Mouse (Mus musculus): ENCODE data around the gene Aoc1. TPM values are rescaled to one million over a fixed set of nuclear protein-coding genes. Genes with fewer than 3 reads are reported as not detected.

Aoc1 gene
- polyA plus RNA-seq, 1 experiment: 894 TPM

DNA sequence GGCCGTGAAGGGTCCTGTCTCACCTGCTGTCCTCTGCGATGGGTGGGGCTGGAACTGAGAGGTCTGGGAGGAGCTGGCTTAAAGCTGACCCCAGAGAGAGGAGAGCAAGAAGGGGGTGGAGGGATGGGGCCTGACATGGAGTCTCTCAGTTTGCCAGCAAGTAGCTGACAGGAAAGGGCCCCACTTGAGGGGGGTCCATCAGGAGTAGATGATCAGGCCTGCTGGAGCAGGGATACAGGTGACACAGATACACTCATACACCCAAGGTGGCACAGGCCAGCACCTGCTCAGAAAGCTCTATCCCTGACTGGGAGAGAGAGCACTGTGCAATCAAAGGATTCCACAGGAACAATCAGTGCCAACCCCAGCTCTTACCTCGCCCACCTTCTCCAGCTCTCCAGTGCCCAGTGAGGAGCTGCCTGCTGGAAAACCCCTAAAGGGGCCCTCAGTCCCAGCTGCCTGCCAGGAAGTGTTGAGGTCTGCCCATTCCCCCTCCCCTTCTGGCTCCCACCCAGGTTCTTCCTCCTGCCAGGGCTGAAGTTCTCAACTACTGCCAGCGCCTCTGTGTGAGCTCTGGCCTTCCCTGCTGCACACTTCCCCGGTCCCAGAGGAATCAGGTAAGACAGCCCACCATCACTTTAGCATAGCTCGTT, 31.6 kb upstream of the Aoc1 start, which contains the start of gene Tmem176b:
TSS of gene Tmem176b (minus strand) at position 524 of the 653 bp plus-strand sequence.
- TF ChIP-seq POLR2A (IDR thresholded peaks at IDR 0.05; ENCODE audit: low read depth, low read length) (peak; percentile 53), CTCF (IDR thresholded peaks at IDR 0.05; ENCODE audit: extremely low read depth, insufficient read length, insufficient replicate concordance, low read depth, low read length) (no peak)
- peak within 1 kb of the TSS; percentile 63 for H3K4me3 ChIP-seq (ENCODE audit: low read depth, low read length)
- 2% methylated on average over 6 of the region's 6 CpGs for WGBS
- H3K4me1 ChIP-seq (ENCODE audit: control insufficient read depth, insufficient read depth, insufficient read length, low read length): no peaks in the 10 kb centered on the region; the same call in 1 of the 2 replicates
- H3K27ac ChIP-seq (ENCODE audit: insufficient read depth, low read depth, low read length): peak within 1 kb of the TSS; percentile 96
- H3K27me3 ChIP-seq (ENCODE audit: control insufficient read depth, insufficient read depth, low read length): no peaks in the 10 kb centered on the region
- H3K36me3 ChIP-seq (ENCODE audit: control insufficient read depth, insufficient read depth, low read length): peaks cover 30% of the 10 kb centered on the region

DNA sequence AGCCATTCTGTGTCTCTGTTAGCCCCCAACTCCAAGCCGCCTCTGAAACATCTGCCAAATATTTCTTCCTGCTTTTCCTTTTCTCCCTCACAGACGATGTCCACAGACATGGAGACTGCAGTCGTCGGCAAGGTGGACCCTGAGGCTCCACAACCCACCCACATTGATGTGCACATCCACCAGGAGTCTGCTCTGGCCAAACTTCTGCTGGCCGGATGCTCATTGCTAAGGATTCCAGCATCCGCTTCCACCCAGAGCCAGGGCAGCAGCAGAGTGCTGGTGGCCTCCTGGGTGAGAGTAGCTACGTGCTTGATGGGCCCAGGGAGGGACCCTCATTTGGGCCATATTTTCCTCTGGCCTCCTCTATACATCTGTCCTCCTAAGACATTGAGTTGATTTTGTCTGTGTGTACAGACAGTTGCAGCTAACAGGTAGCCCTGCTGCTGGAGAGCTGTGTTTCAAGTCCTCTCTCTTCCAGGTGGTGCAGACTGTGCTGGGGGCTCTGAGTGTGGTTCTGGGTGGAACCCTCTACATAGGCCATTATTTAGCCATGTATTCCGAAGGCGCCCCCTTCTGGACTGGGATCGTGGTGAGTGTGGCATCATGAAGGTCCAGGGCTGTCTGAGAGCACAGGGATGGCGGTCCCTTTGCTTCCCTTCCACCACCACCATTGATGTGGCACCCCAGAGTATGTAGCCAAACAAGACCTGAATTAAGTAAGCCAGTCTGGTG, 30.4 kb upstream of the Aoc1 start:
- Histone ChIP-seq H3K4me3 (ENCODE audit: low read depth, low read length) (peak overlapping the region; percentile 63), H3K27me3 (ENCODE audit: control insufficient read depth, insufficient read depth, low read length) (no peaks in the 10 kb centered on the region), H3K4me1 (ENCODE audit: control insufficient read depth, insufficient read depth, insufficient read length, low read length) (no peaks in the 10 kb centered on the region; the same call in 1 of the 2 replicates), H3K27ac (ENCODE audit: insufficient read depth, low read depth, low read length) (peak overlapping the region; percentile 80), H3K36me3 (ENCODE audit: control insufficient read depth, insufficient read depth, low read length) (peaks cover 26% of the 10 kb centered on the region)
- TF ChIP-seq CTCF (IDR thresholded peaks at IDR 0.05; ENCODE audit: extremely low read depth, insufficient read length, insufficient replicate concordance, low read depth, low read length): peak; percentile 46; the same call in 1 of the 2 replicates
- TF ChIP-seq POLR2A (IDR thresholded peaks at IDR 0.05; ENCODE audit: low read depth, low read length): no peak
- 46% methylated on average over 11 of the region's 11 CpGs for WGBS

- H3K27ac ChIP-seq (ENCODE audit: insufficient read depth, low read depth, low read length): no peak overlapping the region
- H3K36me3 ChIP-seq (ENCODE audit: control insufficient read depth, insufficient read depth, low read length): peaks cover 18% of the 10 kb centered on the region
- TF ChIP-seq CTCF (IDR thresholded peaks at IDR 0.05; ENCODE audit: extremely low read depth, insufficient read length, insufficient replicate concordance, low read depth, low read length) (no peak), POLR2A (IDR thresholded peaks at IDR 0.05; ENCODE audit: low read depth, low read length) (no peak)
- 77% methylated on average over 4 of the region's 4 CpGs for WGBS
- H3K27me3 ChIP-seq (ENCODE audit: control insufficient read depth, insufficient read depth, low read length): no peaks in the 10 kb centered on the region
- H3K4me3 ChIP-seq (ENCODE audit: low read depth, low read length): no peak overlapping the region
- H3K4me1 ChIP-seq (ENCODE audit: control insufficient read depth, insufficient read depth, insufficient read length, low read length): no peaks in the 10 kb centered on the region; the same call in 1 of the 2 replicates
These were observed 27.6 kb upstream of the Aoc1 start for GRCm38 (mm10) chr6:48845086-48845485.

DNA sequence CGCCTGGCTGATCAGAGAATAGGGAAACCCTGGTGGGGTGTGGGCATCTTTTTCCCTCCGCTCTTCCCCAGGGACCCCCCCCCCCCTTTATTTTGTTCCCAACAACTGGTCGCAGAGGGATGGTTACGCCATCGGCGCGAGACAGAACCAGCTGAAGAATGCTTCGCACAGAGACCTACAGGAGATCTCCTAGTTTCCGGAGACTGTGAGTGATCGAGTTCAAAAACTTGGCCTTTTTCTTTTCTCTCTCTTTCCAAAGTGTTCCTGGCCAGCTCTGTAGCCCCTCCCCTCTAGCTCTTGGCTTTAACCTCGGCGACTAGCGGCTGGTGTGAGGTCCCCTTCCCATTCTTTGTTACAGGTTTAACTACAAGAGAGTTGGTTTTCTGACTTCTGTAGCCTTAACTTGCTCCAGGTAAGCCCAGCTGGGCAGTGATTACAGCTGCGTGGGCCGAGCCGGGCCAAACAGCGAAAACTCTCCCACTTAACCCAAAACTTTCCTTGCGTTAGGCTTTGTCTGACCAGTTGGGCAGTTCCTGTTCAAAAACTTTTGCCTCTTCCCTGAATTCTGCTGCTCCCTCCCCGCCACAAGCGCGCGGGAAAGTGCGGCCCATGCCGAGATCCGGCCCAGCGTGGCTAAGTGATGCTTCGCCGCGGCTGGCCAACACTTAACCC, 20.7 kb upstream of the Aoc1 start:
- WGBS: 8% methylated on average over 28 of the region's 29 CpGs
- no peak for TF ChIP-seq CTCF (IDR thresholded peaks at IDR 0.05; ENCODE audit: extremely low read depth, insufficient read length, insufficient replicate concordance, low read depth, low read length)
- no peak for TF ChIP-seq POLR2A (IDR thresholded peaks at IDR 0.05; ENCODE audit: low read depth, low read length)
- Histone ChIP-seq H3K4me3 (ENCODE audit: low read depth, low read length) (peak overlapping the region; percentile 34), H3K4me1 (ENCODE audit: control insufficient read depth, insufficient read depth, insufficient read length, low read length) (no peaks in the 10 kb centered on the region), H3K36me3 (ENCODE audit: control insufficient read depth, insufficient read depth, low read length) (no peaks in the 10 kb centered on the region), H3K27ac (ENCODE audit: insufficient read depth, low read depth, low read length) (peak overlapping the region; percentile 22), H3K27me3 (ENCODE audit: control insufficient read depth, insufficient read depth, low read length) (no peaks in the 10 kb centered on the region)

GRCm38 (mm10) chr6:48854155-48854554, 18.5 kb upstream of the Aoc1 start:
- WGBS: 98% methylated on average over 2 of the region's 2 CpGs
- Histone ChIP-seq H3K36me3 (ENCODE audit: control insufficient read depth, insufficient read depth, low read length) (no peaks in the 10 kb centered on the region), H3K4me1 (ENCODE audit: control insufficient read depth, insufficient read depth, insufficient read length, low read length) (no peaks in the 10 kb centered on the region), H3K27ac (ENCODE audit: insufficient read depth, low read depth, low read length) (no peak overlapping the region), H3K4me3 (ENCODE audit: low read depth, low read length) (no peak overlapping the region), H3K27me3 (ENCODE audit: control insufficient read depth, insufficient read depth, low read length) (no peaks in the 10 kb centered on the region)
- TF ChIP-seq CTCF (IDR thresholded peaks at IDR 0.05; ENCODE audit: extremely low read depth, insufficient read length, insufficient replicate concordance, low read depth, low read length): no peak
- no peak for TF ChIP-seq POLR2A (IDR thresholded peaks at IDR 0.05; ENCODE audit: low read depth, low read length)

DNA sequence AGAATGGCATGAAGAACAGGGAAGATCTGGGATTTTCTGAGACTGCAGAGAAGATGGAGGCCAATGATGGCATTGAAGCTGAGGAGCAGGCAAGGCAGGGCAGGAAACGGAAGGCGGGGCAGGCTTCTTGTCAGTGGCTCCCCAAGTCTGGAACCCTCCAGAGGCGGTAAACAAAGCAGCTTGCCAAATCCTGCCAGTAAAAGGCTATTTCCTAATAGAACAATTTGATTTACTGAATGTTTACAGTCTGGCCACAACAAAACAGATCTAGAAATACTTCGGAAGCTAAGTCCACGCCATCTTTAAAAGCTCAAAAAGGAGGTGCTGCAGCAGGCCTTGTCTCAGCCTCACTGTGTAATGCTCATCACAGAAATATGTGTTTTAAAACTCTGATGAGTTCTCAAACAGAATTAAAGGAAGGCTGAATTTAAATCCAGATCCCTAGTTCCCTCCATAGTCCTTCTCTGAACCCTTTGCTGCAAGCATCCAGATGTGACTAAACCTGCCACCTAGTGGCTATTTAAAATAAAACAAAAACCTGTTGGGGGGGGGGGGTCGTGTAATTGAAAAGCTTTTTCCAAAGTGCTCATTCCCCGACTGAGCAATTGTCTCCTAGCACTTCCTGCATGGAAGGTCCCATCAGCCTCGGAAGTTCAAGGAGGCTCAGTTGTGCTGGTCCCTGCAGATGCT, 14.9 kb upstream of the Aoc1 start:
- Histone ChIP-seq H3K4me1 (ENCODE audit: control insufficient read depth, insufficient read depth, insufficient read length, low read length) (peaks cover 4% of the 10 kb centered on the region), H3K4me3 (ENCODE audit: low read depth, low read length) (no peak overlapping the region), H3K36me3 (ENCODE audit: control insufficient read depth, insufficient read depth, low read length) (no peaks in the 10 kb centered on the region), H3K27ac (ENCODE audit: insufficient read depth, low read depth, low read length) (no peak overlapping the region; the same call in 1 of the 2 replicates), H3K27me3 (ENCODE audit: control insufficient read depth, insufficient read depth, low read length) (no peaks in the 10 kb centered on the region)
- TF ChIP-seq CTCF (IDR thresholded peaks at IDR 0.05; ENCODE audit: extremely low read depth, insufficient read length, insufficient replicate concordance, low read depth, low read length) (peak; percentile 35; the same call in 1 of the 2 replicates), POLR2A (IDR thresholded peaks at IDR 0.05; ENCODE audit: low read depth, low read length) (no peak)
- 43% methylated on average over 8 of the region's 8 CpGs for WGBS
